Mouse (Mus musculus) bone marrow, adult 2 months (tissue): ENCODE data around the gene Fignl2.

ENCODE experiments used
- CTCF ChIP-seq: fragments of 200-500 bp; IDR thresholded peaks from 2 replicates; pipeline ENCODE4 v1.5.1; 2011; ENCODE audit warnings: low read length, control low read depth; ENCODE audit not compliant: control insufficient read depth, insufficient read depth
- POLR2A ChIP-seq: fragments of 200-500 bp; IDR thresholded peaks from 2 replicates; pipeline ENCODE4 v1.6.1; 2011; ENCODE audit warnings: low read depth, mild to moderate bottlenecking, control low read depth, low read length, borderline replicate concordance; ENCODE audit not compliant: control insufficient read depth

- no peak for TF ChIP-seq CTCF
- TF ChIP-seq POLR2A = no peak
Measured at GRCm38 (mm10) chr15:101126876-101127544, 48.6 kb upstream of the Fignl2 start.
